Mouse (Mus musculus): ENCODE measurements around the gene Spta1.

Gene Spta1

DNA sequence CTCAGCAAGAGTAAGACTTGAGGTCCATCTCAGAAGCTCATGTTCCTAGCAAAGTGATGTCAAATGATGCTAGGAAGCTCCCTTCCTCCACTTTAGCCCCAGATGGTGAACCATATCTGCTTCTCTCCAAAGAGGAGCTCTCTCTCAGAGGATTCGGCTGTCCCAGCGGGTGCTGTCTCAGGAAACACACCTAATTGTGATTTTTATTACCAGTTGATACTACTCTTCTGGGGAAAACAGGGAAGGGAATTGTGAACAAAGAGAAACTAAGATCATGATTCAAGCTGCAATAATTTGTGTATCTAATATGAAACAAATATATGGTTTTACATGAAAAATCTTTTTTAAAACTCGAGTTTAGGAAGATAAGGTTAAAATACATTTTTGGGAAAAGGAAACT is 79.4 kb downstream of the Spta1 start, which contains the start of gene Olfr419:
Gene Olfr419 (minus strand): TSS at position 101 of the 400 bp plus-strand sequence.
- in situ Hi-C loops (cut with MboI, MseI) = no loop called here

GRCm38 (mm10) chr1:174267816-174268215 is 95.2 kb downstream of the Spta1 start:
- in situ Hi-C loops (cut with MboI, MseI) = no loop called here

DNA sequence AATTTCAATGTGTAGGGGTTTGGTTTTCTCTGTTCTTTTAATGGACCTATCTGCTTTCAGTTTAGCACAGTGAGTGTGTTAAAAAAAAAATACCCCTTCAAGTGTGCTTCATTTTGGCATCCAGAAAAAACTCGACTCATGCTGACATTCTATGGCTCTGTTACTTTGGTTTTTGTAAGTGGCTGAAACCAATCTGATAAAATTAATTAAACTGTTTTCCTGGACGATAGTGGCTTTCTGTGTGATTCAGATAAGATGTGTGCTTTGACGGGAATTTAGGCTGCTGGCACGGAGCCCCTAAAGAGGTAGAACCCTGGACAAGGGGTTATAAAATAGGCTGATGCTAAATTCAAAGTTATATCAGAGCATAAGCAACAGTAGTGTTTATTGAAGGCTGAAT is 96.6 kb downstream of the Spta1 start:
- in situ Hi-C loops (cut with MboI, MseI) = no loop called here

DNA sequence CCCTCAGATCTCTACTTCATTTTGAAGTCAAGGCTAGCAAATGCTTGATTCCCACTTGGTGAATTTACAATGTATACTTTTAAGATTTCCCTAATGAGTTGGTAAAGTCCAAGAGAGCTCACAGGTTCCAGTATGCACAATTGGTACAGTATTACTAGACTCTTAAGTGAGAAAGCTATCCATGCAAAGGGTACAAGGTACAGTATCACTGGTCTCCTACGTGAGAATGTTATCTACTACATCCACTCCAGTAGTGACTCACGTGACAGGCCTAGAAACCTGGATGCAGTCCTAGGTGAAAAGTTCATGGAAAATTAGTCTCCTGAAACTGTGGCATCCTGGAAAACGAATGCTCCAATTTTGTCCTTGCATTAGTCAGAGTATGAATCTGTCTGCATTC is 98.1 kb downstream of the Spta1 start:
- in situ Hi-C loops (cut with MboI, MseI) = no loop called here
